Mouse (Mus musculus) ovary, postnatal 10 days (tissue): ENCODE measurements around the gene Zfp574.
"Not testable (repeated sequence)": the region's sequence is repeated elsewhere in the genome, so short reads cannot be mapped to it uniquely, and the experiment has no call there.

Experiments used
- DNase-seq: peaks from one replicate; pipeline ENCODE4 v3.0.0; 2022; ENCODE audit warnings: low spot score

Zfp574 gene

DNA sequence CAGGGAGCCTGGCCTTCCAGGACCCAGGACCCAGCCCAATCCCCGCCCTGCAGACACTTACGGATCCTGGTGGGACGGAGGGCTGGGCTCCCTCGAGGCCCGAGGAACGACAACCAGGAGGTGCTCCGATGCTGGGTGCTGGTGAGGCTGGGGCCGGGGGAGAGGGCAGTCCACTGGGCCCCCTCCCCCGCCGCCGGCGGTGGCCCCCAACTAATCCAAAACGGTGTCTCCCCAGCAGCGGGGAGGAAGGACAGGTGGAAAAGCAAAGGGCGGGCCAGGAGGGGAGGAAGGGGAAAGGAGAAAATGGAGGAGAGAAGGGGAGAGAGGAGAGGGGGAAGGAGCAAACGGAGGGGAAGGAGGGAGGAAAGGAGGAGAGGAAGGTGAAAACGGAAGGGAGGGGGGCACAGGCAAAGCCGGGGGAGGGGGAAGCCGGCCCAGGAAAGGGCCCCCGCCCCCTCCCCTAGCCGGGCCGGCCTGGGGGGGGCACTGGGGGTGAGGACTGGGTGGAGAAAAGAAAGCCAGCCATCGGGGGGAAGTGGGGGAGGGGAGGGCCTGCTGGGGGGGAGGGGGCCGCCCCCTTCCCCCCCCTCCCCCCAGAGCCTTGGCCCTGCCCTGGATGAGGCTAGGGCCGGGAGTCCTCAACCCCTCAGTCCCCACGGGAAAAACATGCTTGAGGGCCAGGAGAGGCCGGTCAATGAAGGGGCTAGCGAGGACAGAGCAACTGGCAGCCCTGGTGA lies at the start of gene Zfp574, which contains the start of gene Grik5:
TSS of gene Zfp574 (plus strand) at position 589 of the 737 bp plus-strand sequence.
TSS of gene Grik5 (minus strand) at position 368 of the 737 bp plus-strand sequence.
- DNase-seq: no peak

DNA sequence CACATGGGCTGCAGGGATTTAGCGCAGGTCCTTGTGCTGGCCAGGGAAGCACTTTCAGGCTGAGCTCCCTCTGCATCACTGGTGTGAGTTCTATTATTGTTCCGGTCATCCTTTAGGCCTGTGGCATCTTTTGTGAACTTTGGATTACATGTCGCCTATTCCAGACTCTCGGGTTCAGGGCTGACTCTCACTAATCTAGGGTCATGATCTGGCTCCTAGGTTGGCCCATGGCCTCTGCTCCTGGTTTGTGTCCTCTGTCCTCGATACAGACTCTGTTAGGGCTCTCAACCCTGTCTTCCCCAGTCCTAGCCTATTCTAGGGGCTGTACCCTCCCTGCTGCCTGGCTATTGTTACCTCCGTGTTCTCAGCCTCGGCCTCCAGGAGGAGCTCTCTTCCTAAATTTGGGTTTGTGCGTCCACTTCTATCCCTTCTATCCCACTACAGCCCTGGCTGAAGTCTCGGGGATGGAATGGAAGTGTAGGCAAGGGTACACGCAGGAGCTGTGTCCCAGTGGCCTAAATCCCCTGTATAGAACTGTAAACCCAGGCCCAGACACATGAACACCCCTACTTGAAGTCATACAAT lies 46.4 kb upstream of the Zfp574 start:
- DNase-seq: no peak

DNA sequence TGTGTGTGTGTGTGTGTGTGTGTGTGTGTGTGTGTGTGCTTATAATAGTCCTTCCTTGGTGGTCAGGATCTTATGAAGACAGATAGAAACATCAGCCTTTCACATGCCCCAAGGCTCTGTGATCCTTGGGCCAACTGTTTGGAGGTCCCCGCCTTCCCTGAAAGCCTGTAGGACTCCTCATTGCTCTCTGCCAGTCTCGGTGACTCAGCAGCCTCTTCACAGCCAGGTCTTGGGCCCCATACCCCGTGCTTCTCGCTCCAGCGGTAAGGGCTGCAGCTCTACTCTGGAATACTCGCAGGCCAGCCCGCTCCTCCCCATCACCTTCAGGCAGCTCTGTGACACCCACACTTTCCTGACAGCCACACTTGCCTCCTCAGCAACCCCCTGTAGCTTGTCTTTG lies 45.9 kb upstream of the Zfp574 start:
- DNase-seq: no peak

DNA sequence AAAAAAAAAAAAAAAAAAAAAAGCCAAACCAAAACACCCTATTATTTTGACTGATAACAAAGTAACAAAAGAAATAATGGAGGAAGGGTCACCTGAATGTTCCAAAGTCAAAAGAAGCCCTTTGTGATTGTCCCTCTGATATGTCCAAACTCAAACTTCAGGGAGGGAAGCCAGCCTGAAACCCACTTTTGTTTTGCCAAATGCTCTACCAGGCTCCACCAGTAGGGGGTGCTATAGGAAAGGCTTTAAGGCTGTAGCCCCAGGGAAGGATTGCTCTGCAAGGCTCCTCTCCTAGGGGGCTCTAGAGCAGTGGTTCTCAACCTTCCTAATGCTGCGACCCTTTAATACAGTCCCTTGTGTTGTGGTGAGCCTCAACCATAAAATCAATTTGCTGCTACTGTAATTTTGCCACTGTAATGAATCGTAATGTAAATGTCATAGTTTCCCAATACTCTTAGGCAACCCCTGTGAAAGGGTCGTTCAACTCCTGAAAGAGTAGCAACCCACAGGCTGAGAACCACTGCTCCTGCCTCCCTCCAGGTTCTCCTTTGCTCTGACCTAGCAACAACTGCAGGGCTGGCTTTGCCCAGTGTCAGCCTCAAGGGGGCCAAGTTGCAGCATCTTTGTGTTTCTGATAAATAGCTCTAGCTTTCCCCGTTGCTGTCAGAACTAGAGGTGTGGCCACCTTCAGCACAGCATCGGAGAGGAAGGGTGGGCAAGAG lies 42.2 kb upstream of the Zfp574 start:
- peak; percentile 48 for DNase-seq

DNA sequence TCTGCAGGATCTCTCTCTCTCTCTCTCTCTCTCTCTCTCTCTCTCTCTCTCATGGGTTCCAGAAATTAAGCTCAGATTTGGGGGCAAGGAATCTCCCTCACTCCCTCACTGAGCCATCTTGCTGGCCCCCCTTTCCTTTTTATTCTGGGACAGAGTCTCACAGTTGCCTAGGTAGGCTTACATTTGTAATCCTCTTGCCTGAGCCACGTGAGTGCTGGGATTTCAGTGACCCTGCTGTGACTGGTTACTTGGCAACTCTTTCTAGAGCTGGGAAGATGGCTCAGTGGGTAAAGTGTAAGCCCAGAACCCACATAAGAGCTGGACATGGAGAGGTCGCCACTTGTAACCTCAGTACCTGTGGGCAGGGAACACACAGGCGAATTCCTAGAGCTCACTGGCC lies 40.8 kb upstream of the Zfp574 start:
- no peak for DNase-seq

DNA sequence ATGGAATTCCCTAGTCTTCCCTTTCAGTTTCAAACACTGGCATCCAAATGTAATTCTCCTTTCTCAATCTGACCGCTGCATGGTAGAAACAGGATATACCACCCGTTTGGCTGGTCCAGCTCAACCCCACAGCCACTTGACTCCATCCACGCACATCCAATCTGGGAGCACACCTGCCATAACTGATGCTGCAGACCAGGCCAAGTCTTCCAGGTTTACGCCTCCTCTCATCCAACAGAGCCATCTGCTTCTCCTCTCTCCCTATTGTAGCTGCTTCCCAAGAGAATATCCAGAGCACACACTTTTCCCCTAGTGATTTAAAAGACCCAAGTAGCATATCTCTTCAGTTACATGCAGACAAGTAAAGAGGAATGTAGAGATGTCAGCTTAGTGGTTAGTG lies 37.6 kb upstream of the Zfp574 start:
- no peak for DNase-seq

DNA sequence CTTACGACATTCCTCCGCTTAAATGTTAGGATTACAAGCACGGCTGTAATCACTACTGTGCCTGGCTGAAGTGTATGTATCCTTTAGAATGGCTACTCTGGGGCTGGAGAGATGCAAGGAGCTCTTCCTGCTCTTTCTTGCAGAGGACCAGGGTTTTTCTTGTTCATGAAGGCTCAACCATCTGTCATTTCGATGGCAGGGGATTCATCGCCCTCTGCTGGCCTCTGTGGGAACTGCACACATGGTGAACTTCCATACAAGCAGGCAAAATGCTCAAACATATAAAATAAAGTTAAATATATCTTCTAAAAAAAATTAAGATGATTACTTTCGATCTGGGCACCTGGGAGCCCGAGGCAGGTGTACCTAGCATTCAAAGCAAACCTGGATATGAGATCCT lies 36.5 kb upstream of the Zfp574 start:
- DNase-seq: peak; percentile 41

DNA sequence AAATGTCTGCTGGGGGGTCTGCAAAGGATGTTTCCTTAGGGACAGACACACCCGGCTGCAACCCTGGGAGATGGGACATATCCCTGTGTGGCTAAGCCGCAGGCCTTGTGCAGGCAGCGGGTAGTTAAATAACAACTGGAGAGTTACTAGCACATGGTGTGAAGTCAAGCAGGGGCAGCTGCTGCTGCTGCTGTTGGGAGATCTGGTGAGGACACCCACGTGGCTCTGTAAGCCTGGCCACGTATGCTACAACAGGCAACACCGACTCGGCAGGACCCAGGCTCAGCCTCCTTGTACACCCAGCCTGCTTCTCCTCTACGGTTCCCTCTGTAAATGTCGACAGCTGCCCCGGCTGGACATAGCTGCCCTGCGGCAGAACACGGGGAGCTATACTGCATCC lies 30.4 kb upstream of the Zfp574 start:
- no peak for DNase-seq

DNA sequence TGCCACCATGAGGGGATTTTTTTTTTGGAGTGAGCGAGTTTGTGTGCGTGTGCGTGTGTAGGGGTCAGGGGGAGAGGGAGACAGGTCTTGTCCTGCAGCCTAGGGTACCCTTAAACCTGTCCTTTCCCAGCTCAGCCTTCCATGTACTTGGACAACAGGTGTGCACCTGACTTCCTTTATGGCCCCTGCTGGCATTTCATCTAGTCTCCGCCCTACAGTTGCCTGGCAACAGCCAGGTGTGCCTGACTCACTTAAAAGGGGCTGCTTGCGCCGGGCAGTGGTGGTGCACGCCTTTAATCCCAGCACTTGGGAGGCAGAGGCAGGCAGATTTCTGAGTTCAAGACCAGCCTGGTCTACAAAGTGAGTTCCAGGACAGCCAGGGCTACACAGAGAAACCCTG lies 27.8 kb upstream of the Zfp574 start:
- not testable (repeated sequence) for DNase-seq

DNA sequence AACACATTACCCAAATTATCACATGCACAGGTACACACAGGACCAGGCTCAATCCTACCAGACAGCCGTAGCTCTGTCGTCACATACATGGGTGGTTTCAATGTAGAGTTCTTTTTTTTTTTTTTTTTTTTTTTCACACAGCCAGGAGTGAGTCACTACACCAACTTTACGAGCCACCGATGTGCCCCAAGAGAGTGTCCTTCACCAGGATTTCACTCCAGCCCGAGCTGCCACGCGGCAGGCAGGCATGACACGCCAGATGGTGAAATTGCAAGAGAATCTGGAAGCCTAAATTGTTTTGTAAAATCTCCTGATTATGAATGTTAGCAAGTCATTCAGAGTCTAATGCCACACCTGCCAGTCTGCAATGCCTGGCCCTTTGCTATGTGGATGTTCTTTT lies 25.0 kb upstream of the Zfp574 start:
- no peak for DNase-seq

DNA sequence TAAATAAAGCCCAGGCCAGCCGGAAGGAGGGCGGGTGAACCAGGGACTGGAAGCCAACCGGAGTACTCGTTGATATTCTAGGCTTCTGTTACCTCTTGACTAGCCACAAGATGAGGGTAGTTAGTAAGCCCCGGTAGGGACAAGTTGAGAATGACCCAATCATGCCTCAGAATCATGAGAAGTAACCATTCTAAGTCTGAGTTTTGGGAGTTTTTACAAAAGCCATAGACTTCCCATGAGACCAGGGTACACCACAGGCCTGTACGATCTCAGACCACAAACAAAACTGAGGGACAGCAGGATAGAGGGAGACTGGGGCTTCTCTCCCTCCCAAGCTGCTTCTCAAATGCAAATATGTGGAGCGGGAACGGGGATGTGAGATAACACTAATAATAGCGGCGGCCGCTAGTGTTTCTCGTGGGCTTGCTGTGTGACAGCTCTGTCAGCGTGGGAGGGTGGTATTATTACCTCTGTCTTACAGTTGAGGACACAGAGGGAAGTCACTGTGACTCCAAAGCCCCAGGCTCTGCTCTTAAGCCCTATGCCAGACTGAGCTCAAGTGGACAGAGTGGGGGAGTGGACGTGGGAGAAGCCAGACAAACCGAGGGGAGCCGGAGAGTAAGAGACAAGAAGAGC lies 23.0 kb upstream of the Zfp574 start:
- DNase-seq: no peak

DNA sequence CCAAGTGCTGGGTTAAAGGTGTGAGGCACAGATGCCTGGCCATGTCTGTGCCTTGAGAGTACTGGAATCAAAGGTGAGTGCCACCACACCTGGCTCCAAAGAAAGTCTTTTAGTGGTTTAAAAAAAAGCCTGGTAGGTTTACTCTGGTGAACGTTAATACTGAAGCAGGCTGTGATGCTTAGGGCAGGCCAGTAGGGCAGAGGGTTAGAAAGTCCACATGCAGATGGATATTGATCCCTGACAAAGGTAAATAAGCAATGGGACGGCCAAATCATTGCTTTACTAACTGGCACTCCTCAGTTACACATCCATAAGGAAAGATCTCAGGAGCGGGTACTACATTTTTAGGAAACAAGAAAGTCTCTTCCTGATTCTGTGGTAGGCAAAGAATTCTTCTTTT lies 19.8 kb upstream of the Zfp574 start:
- DNase-seq: no peak

DNA sequence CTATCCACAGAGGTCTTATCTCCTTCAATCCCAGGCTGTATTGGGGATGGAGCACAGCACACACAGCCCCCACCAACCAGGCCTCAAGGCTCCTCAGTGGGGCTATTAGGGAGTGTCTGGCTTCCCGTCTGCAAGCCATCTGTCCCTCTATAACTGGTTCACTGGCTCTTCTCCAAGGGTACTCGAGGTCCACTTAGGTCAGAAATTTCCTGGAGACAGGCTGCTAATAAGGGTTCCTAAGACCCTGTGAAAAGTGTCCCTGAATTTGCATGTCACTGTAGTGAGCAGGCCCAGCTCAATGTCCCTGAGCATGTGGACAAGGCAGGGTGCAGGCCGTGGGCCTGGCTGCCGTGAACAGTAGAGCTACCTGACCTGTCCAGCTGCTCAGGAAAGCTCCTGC lies 15.4 kb upstream of the Zfp574 start:
- no peak for DNase-seq

DNA sequence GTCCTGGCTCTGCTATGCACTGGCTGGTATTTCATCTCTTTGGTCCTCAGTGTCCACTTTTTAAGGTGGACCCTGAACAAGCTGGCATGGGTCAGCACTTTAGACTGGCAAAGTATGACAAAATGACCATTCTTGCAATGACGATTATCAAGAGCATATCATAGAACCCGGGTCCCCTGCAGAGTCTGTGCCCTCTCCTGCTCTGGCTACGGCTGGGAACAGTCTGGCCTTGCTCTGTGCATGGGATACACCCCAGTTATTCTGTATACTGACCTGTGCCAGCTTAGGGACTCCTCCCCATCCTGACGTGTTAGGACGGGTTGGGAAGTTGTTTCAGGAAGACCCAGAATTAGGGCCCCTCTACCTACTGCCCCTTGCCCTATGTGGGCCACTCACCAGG lies 14.5 kb upstream of the Zfp574 start:
- DNase-seq: no peak

DNA sequence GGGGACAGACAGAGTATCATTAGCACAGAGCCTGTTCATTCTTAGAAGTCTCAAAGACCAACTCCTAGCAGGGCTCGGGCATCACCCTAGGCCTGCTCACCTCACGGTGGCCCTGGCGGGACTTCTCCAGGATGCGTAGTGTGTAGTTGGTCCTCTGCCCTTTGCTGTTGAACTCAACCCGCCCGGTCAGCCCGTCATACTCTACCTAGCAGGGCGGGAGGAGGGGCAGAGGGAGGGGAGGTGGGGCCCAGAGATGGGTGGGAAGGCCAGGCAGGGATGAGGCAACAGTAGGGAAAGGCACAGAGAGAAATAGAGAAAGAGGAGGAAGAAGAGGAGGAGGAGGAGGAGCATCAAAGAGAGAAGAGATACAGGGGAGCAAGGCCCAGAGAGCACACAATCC lies 14.0 kb upstream of the Zfp574 start:
- DNase-seq: no peak

DNA sequence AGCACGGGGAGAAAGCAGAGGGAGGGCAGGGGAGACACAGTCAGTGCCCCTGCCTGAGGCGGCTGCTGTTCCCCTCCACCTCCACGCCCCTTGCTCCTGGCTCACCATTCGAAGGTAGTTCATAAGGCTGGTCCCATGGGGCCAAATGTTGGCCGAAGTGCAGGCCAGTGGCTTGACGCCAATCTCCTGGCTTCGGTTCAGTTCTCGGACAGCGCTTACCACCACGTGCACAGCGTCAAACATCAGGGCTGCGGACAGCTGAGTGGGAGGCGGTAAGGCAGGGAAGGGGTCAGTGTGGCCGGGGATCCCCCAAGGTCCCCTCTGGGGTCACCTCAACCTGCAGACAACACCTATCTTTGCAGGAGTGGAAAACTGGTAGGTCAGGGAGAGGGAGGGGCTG lies 13.5 kb upstream of the Zfp574 start:
- DNase-seq: no peak

DNA sequence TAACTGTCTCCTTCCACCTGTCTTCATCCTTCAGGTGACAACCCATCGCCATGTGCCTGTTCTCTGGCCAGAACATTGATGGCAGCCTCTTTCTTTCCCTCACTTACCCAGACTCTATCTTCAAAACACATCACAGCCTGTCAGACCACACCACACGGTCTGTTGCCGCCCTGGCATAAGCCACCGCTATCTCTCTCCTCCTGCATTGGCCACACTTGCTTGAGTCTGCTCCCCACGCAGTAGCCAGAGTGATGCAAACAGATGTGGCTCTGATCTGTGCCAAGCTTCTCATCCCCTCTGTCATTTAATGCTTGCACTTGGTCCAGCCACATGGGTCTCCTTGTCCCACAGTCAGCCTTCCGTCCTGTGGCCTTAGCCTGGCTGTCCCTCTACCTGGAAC lies 9.0 kb upstream of the Zfp574 start:
- no peak for DNase-seq

DNA sequence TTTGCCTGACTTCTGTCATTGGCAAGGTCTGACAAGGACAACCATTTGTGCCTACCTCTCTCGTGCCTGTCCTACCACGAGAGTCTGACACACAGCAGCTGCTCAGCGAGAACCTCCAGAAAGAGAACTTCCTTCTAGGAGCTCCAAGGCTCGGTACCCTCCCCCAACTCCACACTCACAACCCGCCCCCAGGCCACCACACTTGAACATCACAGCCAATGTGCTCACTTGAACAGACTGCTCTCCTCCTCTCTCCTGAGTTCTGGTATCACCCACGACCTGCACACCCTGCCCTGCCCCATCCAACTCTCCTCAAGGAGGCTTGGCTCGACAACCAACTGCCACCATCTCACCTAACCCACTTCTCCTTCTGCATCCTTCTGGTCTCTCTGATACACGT lies 8.5 kb upstream of the Zfp574 start:
- DNase-seq: no peak

DNA sequence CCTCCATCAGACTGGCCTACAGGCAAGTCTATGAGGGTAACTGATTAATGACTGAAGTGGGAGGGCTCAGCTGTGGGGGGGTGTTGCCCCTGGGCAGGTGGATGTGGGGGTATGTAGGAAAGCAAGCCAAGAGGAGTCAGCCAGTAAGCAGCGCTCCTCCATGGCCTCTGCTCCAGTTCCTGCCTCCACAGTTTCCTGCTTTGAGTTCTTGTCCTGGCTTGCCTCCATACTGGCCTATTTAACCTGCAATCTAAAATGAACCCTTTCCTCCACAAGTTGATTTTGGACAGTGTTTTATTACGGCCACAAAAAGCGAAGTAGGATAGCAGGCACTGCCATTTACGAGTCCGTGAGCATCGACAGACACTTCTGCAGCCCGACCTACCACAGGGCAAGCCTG lies 5.0 kb upstream of the Zfp574 start:
- no peak for DNase-seq

DNA sequence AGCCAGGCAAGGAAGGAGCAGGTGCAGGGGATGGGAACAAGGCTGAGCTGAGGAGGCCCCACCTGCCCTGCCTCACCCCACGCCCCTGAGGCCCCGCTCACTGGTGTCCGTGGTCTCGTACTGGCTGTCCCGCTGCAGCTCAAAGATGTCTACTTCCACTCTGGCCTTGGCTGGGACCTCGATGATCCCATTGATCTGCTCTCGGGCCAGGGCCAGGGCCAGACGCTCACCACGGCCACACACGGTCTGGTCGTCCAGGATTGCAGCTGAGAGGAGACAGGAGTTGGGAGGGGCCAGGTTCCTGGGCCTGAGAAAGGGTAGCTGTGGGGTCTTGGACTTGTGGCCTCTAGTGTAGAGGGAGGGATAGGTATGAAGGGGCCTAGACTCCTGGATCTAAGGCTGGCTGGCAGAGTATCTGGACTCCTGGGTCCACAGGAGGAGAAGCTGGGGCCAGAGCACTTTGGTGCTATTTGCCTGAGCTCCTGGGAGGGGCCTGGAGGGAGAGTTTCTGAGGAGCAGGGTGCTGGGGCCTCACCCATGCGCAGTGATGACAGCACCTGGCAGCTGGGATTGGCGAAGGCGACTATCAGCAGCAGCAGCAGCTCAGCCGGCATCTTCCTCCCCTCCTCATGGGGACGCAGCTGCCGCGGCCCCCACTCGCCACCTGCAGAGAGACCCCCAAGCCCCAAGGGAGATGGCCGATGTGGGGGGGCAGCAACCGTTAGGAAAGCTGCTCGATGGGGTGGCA lies 4.3 kb upstream of the Zfp574 start:
- DNase-seq: no peak

DNA sequence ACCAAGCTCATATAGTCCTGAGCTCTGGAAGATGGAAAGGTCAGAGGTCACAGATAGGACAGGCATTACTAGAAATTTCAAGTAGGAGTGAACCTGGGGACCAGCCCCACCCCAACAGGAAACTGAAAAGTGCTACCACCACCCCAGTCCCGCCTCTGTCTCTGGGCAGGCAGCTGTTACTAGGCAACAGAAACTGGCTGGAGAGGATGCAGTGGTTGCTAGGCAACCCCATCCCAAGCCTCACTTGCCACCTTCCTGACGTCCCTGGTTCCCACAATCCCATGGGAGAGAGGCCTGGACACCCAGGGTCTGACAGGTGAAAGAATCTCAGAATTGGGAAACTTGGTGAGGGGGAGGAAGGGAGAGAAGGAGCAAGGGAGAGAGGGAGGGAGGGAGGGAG lies 3.6 kb upstream of the Zfp574 start:
- no peak for DNase-seq

DNA sequence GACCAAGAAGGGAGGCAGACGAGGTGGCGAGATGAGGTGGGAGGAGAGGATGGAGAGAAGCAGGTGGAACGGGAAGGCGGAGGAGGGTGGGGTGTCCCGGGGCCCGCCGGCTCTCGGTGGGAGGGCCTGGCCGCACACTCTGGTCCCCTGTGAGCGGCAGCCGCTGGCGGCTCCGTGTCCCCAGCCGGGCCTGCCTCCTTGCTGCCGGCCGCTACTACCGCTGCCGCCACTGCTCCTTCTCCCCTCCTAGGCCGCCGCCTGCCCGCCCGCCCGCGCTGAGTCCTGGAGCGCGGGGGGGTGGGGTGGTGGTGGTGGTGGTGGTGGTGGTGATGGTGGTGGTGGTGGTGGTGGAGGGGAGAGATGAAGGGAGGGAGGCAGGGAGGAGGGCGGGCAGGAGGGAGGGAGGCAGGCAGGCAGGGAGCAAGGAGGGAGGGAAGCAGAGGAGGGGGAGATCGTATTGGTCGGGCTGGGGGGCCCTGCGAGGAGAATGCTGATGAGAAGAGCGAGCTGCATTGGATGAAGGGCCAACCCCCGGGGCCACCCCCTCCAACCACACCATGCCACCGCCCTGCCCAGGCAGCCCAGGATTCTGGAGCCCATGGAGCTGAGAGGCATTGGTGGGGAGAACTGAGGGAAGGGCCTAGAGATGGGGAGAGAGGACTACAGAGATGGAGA lies 486 bp downstream of the Zfp574 start:
- peak; percentile 27 for DNase-seq
